Mouse (Mus musculus) limb, embryonic 14.5 days (tissue): Measurements from ENCODE around the gene Gpx7. TPM values are rescaled to one million over a fixed set of nuclear protein-coding genes. Genes with fewer than 3 reads are reported as not detected.

ENCODE experiments used
- ATAC-seq: fragments of 200-750 bp; cut with Nextera tagmentation; 2 replicates; pipeline ENCODE4 v1.8.0; 2017; ENCODE audit warnings: low read depth, moderate number of reproducible peaks, moderate TSS enrichment; ENCODE audit not compliant: low FRiP score
- DNase-seq: peaks from one replicate; pipeline ENCODE4 v3.0.0-alpha.2; 2015; ENCODE audit warnings: low spot score
- H3K27ac ChIP-seq: fragments of 300-500 bp; sonication (generic); replicated peaks from 2 replicates; pipeline ENCODE4 v1.5.1; 2014; ENCODE audit warnings: low read depth, mild to moderate bottlenecking, low read length, moderate library complexity, mixed read lengths
- H3K27me3 ChIP-seq: fragments of 300-500 bp; sonication (generic); 2 replicates; pipeline ENCODE4 v1.6.1; 2014; ENCODE audit warnings: low read length, mixed read lengths; ENCODE audit not compliant: control insufficient read depth, insufficient read depth
- H3K36me3 ChIP-seq: fragments of 300-500 bp; sonication (generic); 2 replicates; pipeline ENCODE4 v1.6.1; 2014; ENCODE audit warnings: mild to moderate bottlenecking, low read length, moderate library complexity, mixed read lengths; ENCODE audit not compliant: control insufficient read depth, insufficient read depth
- H3K4me1 ChIP-seq: fragments of 300-500 bp; sonication (generic); 2 replicates; pipeline ENCODE4 v1.6.1; 2014; ENCODE audit warnings: antibody characterized with exemption, low read length, mixed read lengths; ENCODE audit not compliant: control insufficient read depth, insufficient read depth
- H3K4me2 ChIP-seq: fragments of 300-500 bp; sonication (generic); replicated peaks from 2 replicates; pipeline ENCODE4 v1.6.1; 2014; ENCODE audit warnings: low read depth, mild to moderate bottlenecking, low read length, moderate library complexity; ENCODE audit not compliant: severe bottlenecking
- H3K4me3 ChIP-seq: fragments of 300-500 bp; sonication (generic); replicated peaks from 2 replicates; pipeline ENCODE4 v1.5.1; 2014; ENCODE audit warnings: low read length
- H3K9ac ChIP-seq: fragments of 300-500 bp; sonication (generic); 2 replicates; pipeline ENCODE4 v1.6.1; 2014; ENCODE audit warnings: mild to moderate bottlenecking, low read depth, low read length, moderate library complexity; ENCODE audit not compliant: severe bottlenecking
- H3K9me3 ChIP-seq: fragments of 300-500 bp; sonication (generic); 2 replicates; pipeline ENCODE4 v1.6.1; 2016; ENCODE audit warnings: low read length; ENCODE audit not compliant: control insufficient read depth
- POLR2A ChIP-seq: fragments of 200-500 bp; IDR thresholded peaks from 2 replicates; pipeline ENCODE4 v1.8.0; 2012; ENCODE audit warnings: inconsistent platforms, mild to moderate bottlenecking, moderate library complexity, borderline replicate concordance; ENCODE audit not compliant: insufficient read depth, insufficient read length; ENCODE audit errors: extremely low read depth
- WGBS: fragments of 180-500 bp; shearing (Covaris S2); extraction: QIAGEN DNeasy Blood & Tissue Kit; methylation state at CpG from one replicate; pipeline ENCODE4 v1.1.7; 2014; 5-methylcytosine and 5-hydroxymethylcytosine counted together
- polyA plus RNA-seq, 2 experiments: library from polyadenylated mRNA; depleted of rRNA in 1 of 2; stranded (reverse) in 1 of 2; unstranded in 1 of 2; fragments of >200 nt; fragmentation: Nextera tagmentation in 1 of 2; extraction: Ambion mirVana in 1 of 2; gene quantifications; 2 replicates each; pipeline versions ENCODE4 v1.2.1 to v1.2.3; 2012 to 2014

Gene Gpx7
- polyA plus RNA-seq, 2 experiments, result 92.8 to 117 TPM

DNA sequence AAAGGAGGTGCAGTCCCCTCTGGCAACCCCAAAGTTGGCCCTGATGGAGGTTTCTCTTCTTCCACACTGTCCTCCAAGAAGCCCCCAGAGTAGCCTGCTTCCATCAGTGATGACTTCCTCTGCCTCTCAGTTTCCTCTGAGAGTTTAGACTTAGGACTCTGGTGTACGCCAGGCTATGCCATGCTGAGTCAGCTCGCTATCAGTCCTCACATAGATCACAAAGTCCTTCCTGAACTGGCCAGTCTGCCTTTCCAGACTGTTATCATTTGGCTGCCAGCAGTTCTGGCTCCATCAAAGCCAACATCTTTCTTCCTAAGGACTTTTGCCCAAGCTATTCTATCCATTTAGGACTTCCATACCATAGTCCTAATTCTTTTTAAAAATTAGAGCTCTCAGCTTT is 14.2 kb downstream of the Gpx7 start:
- peaks cover 10% of the 10 kb centered on the region; the same call in 1 of the 2 replicates for H3K4me1 ChIP-seq
- no peak for DNase-seq
- H3K4me3 ChIP-seq, result no peak overlapping the region
- no peak for TF ChIP-seq POLR2A
- H3K9ac ChIP-seq, result no peak overlapping the region
- no peaks in the 10 kb centered on the region for H3K36me3 ChIP-seq
- no peak overlapping the region for H3K4me2 ChIP-seq
- ATAC-seq, result no peak
- H3K27me3 ChIP-seq, result no peaks in the 10 kb centered on the region
- WGBS, result 72% methylated on average over 2 of the region's 2 CpGs
- no peak overlapping the region for H3K27ac ChIP-seq
- 0 out of 2 replicates have a peak, but pooled peaks cover 2% of the 10 kb centered on the region for H3K9me3 ChIP-seq

DNA sequence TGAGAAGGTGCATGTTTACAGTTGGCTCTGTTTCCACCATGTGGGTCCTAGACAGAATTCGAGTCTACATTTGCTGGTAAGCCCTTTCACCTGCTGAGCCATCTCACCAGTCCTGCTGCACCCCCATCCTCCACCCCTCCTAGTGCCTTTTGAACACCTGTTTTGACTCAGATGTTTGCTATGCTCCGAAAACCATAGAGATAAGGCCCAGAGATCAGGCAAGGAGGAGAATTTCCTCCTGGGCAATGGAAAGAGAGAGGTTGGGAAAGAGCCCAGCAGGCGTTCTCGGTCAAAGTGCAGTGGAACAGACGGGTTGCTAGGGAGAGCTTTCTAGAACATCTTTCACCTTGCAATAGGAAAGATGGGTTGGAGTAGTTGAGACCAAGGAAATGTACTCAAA is 15.6 kb downstream of the Gpx7 start:
- 78% methylated on average over 5 of the region's 5 CpGs for WGBS
- TF ChIP-seq POLR2A, result no peak
- no peak for ATAC-seq
- no peaks in the 10 kb centered on the region for H3K27me3 ChIP-seq
- DNase-seq, result no peak
- H3K9me3 ChIP-seq, result 0 out of 2 replicates have a peak, but pooled peaks cover 2% of the 10 kb centered on the region
- H3K4me3 ChIP-seq, result no peak overlapping the region
- H3K9ac ChIP-seq, result no peak overlapping the region
- no peaks in the 10 kb centered on the region for H3K36me3 ChIP-seq
- H3K4me2 ChIP-seq, result no peak overlapping the region
- peaks cover 10% of the 10 kb centered on the region; the same call in 1 of the 2 replicates for H3K4me1 ChIP-seq
- no peak overlapping the region for H3K27ac ChIP-seq

DNA sequence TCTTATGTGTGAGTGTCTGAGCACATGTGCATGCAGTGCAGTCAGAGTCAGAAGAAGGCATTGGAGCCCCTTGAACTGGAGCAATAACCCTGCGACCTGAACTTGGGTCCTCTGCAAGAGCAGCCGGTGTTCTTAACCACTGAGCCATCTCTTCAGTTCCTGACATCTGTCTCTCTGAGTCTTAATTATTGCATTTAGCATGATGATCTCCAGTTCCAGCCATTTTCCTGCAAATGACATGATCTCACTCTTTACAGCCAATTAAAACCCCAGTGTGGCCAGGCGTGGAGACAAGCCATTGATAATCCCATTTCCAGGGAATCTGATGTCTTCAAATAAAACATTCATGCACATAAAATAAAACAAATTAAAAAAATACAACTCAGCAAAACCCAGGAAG is 18.0 kb downstream of the Gpx7 start:
- WGBS, result 48% methylated on average over 3 of the region's 3 CpGs
- Histone ChIP-seq H3K4me1 (peaks cover 11% of the 10 kb centered on the region; the same call in 1 of the 2 replicates), H3K9ac (no peak overlapping the region), H3K27me3 (peaks cover 7% of the 10 kb centered on the region), H3K36me3 (no peaks in the 10 kb centered on the region), H3K9me3 (no peaks in the 10 kb centered on the region), H3K27ac (no peak overlapping the region), H3K4me2 (no peak overlapping the region), H3K4me3 (no peak overlapping the region)
- ATAC-seq (no peak), DNase-seq (no peak)
- no peak for TF ChIP-seq POLR2A

DNA sequence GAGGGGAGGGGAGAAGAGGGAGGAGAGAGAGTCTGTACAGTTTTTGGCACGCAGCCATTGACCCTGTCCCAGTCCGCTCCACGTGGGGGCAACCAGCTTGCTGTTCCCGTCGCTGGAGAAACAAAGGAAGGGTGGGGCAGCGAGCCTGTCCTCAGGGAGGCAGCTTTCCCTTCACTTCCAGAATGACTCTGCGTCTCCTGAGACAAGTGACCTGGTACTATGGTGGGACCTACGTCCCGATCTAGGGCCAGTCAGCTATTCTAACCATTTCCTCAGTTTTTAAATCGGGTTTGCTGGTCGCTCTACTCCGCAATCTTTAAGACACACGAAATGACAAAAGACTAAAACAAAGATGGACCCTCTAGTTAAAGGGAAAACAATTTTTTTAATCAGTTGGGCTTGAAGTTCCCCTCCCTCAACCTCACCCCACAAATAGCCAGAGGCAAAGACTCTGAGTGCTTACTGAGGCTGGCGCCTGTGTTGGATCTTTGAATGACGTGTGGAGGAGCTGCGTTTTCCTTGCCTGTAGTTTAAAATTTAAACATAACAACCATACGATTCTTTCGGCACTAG is 19.0 kb downstream of the Gpx7 start:
- 3% methylated on average over 18 of the region's 18 CpGs for WGBS
- Histone ChIP-seq H3K4me1 (peaks cover 16% of the 10 kb centered on the region), H3K27me3 (peaks cover 10% of the 10 kb centered on the region), H3K36me3 (no peaks in the 10 kb centered on the region), H3K27ac (peak overlapping the region; percentile 82), H3K4me3 (peak overlapping the region; percentile 40), H3K4me2 (peak overlapping the region; percentile 82), H3K9me3 (no peaks in the 10 kb centered on the region), H3K9ac (peak overlapping the region; percentile 61)
- ATAC-seq (peak; percentile 80), DNase-seq (peak; percentile 89)
- 0 out of 2 replicates have a peak, but pooled peaks have one; percentile 30 for TF ChIP-seq POLR2A

DNA sequence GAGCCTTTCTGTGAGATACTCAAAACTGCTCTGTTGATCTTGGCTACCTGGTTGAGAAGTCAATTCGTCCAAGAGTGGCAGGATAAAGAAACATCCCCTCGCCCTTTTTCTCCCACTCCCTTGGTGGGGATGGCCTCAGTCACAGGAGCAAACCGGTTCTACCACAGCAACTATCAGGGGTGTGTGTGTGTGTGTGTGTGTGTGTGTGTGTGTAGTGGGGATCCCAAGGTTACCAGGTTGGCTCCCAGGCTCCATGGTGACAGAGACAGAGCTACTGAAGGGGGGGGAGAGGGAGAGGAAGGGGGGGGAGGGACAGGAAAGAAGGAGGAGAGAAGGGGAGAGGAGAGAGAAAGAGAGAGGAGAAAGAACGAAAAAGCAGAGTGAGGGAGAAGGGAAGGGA is 19.7 kb downstream of the Gpx7 start:
- TF ChIP-seq POLR2A, result no peak
- H3K4me1 ChIP-seq, result peaks cover 16% of the 10 kb centered on the region
- 33% methylated on average over 4 of the region's 4 CpGs for WGBS
- peak overlapping the region; percentile 82 for H3K27ac ChIP-seq
- H3K9me3 ChIP-seq, result no peaks in the 10 kb centered on the region
- H3K36me3 ChIP-seq, result no peaks in the 10 kb centered on the region
- no peak for DNase-seq
- H3K27me3 ChIP-seq, result peaks cover 13% of the 10 kb centered on the region
- ATAC-seq, result 0 out of 2 replicates have a peak, but pooled peaks have one; percentile 17
- H3K4me2 ChIP-seq, result peak overlapping the region; percentile 82
- H3K4me3 ChIP-seq, result no peak overlapping the region
- peak overlapping the region; percentile 61 for H3K9ac ChIP-seq
